Mouse (Mus musculus): ENCODE measurements at regions not wholly inside any gene's neighbourhood (a gene's known extent, or its start where the extent isn't known, plus 50 kb on each side); places are given as distances from the start of the nearest gene placed in this dataset.

- TF ChIP-seq GATA1 (IDR thresholded peaks at IDR 0.05; ENCODE audit: borderline replicate concordance, low read length) (no peak), FLI1 (IDR thresholded peaks at IDR 0.05; ENCODE audit: low read length) (no peak)
Measured at GRCm38 (mm10) chr5:133341973-133342372, 757.5 kb upstream of the Castor2 start.

Data from megakaryocyte, embryonic 14.5 days (primary cell).